In the genomic region with DNA sequence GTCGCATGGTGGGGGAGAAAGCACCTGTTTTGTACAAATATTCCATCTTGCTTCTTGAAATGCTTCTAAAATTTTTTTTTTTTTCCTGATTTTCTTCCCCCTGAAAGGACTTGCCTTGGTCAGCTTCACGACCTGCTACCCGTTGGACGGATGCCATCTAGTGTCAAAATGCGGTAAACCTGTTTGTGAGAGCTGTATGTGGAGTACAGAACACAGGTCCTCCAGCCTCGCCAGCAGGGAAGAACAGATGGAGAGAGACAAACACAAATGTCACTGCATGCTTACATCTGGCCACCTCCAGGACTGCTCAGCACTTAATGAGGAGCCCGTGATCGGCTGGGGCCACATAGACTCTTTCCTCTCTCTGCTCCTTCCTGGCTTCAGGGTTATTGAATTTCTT, we compare ENCODE assay signal across 10 mouse cellular contexts. TPM values are rescaled to one million over a fixed set of nuclear protein-coding genes. Genes with fewer than 3 reads are reported as not detected.
A peak's percentile ranks its signal among the peaks of the same experiment; 100 is the strongest.
DNase-seq lines count a peak whose midpoint lies in the region; ATAC-seq and TF ChIP-seq lines count a peak whose summit lies in the region.
"Had no signal": no experiment of that assay in that cellular context is flagged by ENCODE, and none has a peak within 500 bp of the region (broad histone marks: within the 10 kb centered on the region; RNA-seq: fewer than 3 reads in every experiment).

No protein-coding gene starts in this region.

- H3K4me3 ChIP-seq in liver, adult 2 months (ENCODE audit: insufficient read depth, low read depth, low read length) = no peak overlapping the region
- H3K4me3 ChIP-seq in liver, embryonic 12.5 days = no peak overlapping the region
- no peak overlapping the region for H3K4me3 ChIP-seq in hindbrain, embryonic 16.5 days (ENCODE audit: low read length)
- no peak overlapping the region for H3K4me3 ChIP-seq in limb, embryonic 10.5 days
- H3K4me3 ChIP-seq: erythroblast, embryonic 14.5 days; neural tube, embryonic 12.5 days had no signal

- no peaks in the 10 kb centered on the region for H3K36me3 ChIP-seq in liver, adult 2 months (ENCODE audit: control insufficient read depth, insufficient read depth, low read length)
- no peaks in the 10 kb centered on the region for H3K36me3 ChIP-seq in liver, embryonic 12.5 days
- no peaks in the 10 kb centered on the region for H3K36me3 ChIP-seq in hindbrain, embryonic 16.5 days (ENCODE audit: control insufficient read depth, insufficient read depth, low read length)
- no peaks in the 10 kb centered on the region for H3K36me3 ChIP-seq in limb, embryonic 10.5 days
- H3K36me3 ChIP-seq: neural tube, embryonic 12.5 days had no signal

- H3K79me2 ChIP-seq in liver, adult 2 months (ENCODE audit: control insufficient read depth, insufficient read depth, low read length) = no peaks in the 10 kb centered on the region

- peak; percentile 8 for DNase-seq in liver, adult 2 months (ENCODE audit: extremely low read depth, low read depth, low spot score)
- peak; percentile 51 for DNase-seq in adipocyte (ENCODE audit: low spot score)
- peak; percentile 56 to 62 for DNase-seq in cerebellum, postnatal 36 days
- peak; percentile 51 for DNase-seq in limb, embryonic 10.5 days (ENCODE audit: low spot score)
- DNase-seq in skeletal muscle tissue, adult 2 months (ENCODE audit: low read depth, low spot score) = peak; percentile 32
- no peak for DNase-seq in spleen, postnatal 10 days (ENCODE audit: low spot score in 2 of 2)

- H3K9ac ChIP-seq in liver, adult 2 months (ENCODE audit: low read depth, low read length) = no peak overlapping the region
- H3K9ac ChIP-seq in liver, embryonic 12.5 days = no peak overlapping the region
- no peak overlapping the region for H3K9ac ChIP-seq in hindbrain, embryonic 16.5 days (ENCODE audit: low read depth, low read length)
- H3K9ac ChIP-seq: neural tube, embryonic 12.5 days had no signal

- H3K27me3 ChIP-seq in liver, adult 2 months (ENCODE audit: control insufficient read depth, insufficient read depth, low read length) = no peaks in the 10 kb centered on the region
- H3K27me3 ChIP-seq in liver, embryonic 12.5 days (replicated peaks) = peaks cover 5% of the 10 kb centered on the region
- no peaks in the 10 kb centered on the region for H3K27me3 ChIP-seq in hindbrain, embryonic 16.5 days (replicated peaks; ENCODE audit: control insufficient read depth, insufficient read depth, low read length)
- 0 out of 2 replicates have a peak, but pooled peaks cover 4% of the 10 kb centered on the region for H3K27me3 ChIP-seq in limb, embryonic 10.5 days (ENCODE audit: low read depth, poor library complexity, severe bottlenecking)
- H3K27me3 ChIP-seq: neural tube, embryonic 12.5 days had no signal

- no peak overlapping the region for H3K27ac ChIP-seq in liver, adult 2 months (replicated peaks; ENCODE audit: insufficient read depth, low read depth, low read length)
- H3K27ac ChIP-seq in liver, embryonic 12.5 days = no peak overlapping the region
- H3K27ac ChIP-seq in hindbrain, embryonic 16.5 days (ENCODE audit: low read depth, low read length) = no peak overlapping the region
- no peak overlapping the region for H3K27ac ChIP-seq in limb, embryonic 10.5 days
- H3K27ac ChIP-seq: neural tube, embryonic 12.5 days had no signal

- no peak for TF ChIP-seq POLR2A in liver, adult 2 months (IDR thresholded peaks at IDR 0.05; ENCODE audit: extremely low read depth, insufficient read depth, low read length)

- H3K4me2 ChIP-seq in liver, embryonic 12.5 days = no peak overlapping the region
- no peak overlapping the region for H3K4me2 ChIP-seq in hindbrain, embryonic 16.5 days (ENCODE audit: low read length)
- H3K4me2 ChIP-seq: neural tube, embryonic 12.5 days had no signal

- no peaks in the 10 kb centered on the region for H3K9me3 ChIP-seq in liver, embryonic 12.5 days (replicated peaks)
- no peaks in the 10 kb centered on the region for H3K9me3 ChIP-seq in hindbrain, embryonic 16.5 days (ENCODE audit: control insufficient read depth, low read length)
- no peaks in the 10 kb centered on the region for H3K9me3 ChIP-seq in limb, embryonic 10.5 days (replicated peaks)
- H3K9me3 ChIP-seq: neural tube, embryonic 12.5 days had no signal

- ATAC-seq in liver, embryonic 12.5 days = no peak
- ATAC-seq in hindbrain, embryonic 16.5 days = peak; percentile 79

- no peaks in the 10 kb centered on the region for H3K4me1 ChIP-seq in liver, adult 2 months (ENCODE audit: control insufficient read depth, insufficient read depth, low read length)
- H3K4me1 ChIP-seq in liver, embryonic 12.5 days = no peaks in the 10 kb centered on the region
- no peaks in the 10 kb centered on the region for H3K4me1 ChIP-seq in hindbrain, embryonic 16.5 days (ENCODE audit: control insufficient read depth, insufficient read depth, low read depth, low read length)
- no peaks in the 10 kb centered on the region for H3K4me1 ChIP-seq in limb, embryonic 10.5 days
- H3K4me1 ChIP-seq: neural tube, embryonic 12.5 days had no signal

- WGBS in liver, adult 2 months = 25% methylated on average over 8 of the region's 8 CpGs
- 28% methylated on average over 8 of the region's 8 CpGs for WGBS in liver, embryonic 12.5 days (ENCODE audit: insufficient replicate concordance)
- WGBS in hindbrain, embryonic 16.5 days = 29% methylated on average over 8 of the region's 8 CpGs
- 35% methylated on average over 8 of the region's 8 CpGs for WGBS in limb, embryonic 10.5 days

- no peak for TF ChIP-seq CTCF in liver, adult 2 months (IDR thresholded peaks at IDR 0.05; ENCODE audit: low read depth, low read length)

RNA-seq across cellular contexts. Expression of gene Glp2r, which starts 1.6 kb away (rescaled TPM):
- under 0.01 TPM in 1 of 2 replicates, not detected in the other for total RNA-seq in liver, adult 2 months (2014; rRNA removed)
- not detected in 2 replicates for polyA plus RNA-seq in liver, adult 2 months (2012; rRNA removed)
- 0.17 and 0.18 TPM in 2 replicates for polyA plus RNA-seq in liver, embryonic 12.5 days (2016; fragmentation: Nextera tagmentation; extraction: Ambion mirVana)
- polyA plus RNA-seq in hindbrain, embryonic 16.5 days (2015; fragmentation: Nextera tagmentation; extraction: Ambion mirVana) = 0.02 and 0.05 TPM in 2 replicates
- polyA plus RNA-seq in limb, embryonic 10.5 days (2016; fragmentation: Nextera tagmentation; extraction: Ambion mirVana) = not detected in 2 replicates
- polyA plus RNA-seq: erythroblast, embryonic 14.5 days; neural tube, embryonic 12.5 days had no signal

RNA-seq across cellular contexts. Expression of gene Gsg1l2, which starts 1.8 kb away (rescaled TPM):
- total RNA-seq in liver, adult 2 months (2014; rRNA removed) = not detected in 2 replicates
- polyA plus RNA-seq in liver, adult 2 months (2012; rRNA removed) = not detected in 2 replicates
- not detected in 2 replicates for polyA plus RNA-seq in liver, embryonic 12.5 days (2016; fragmentation: Nextera tagmentation; extraction: Ambion mirVana)
- polyA plus RNA-seq in hindbrain, embryonic 16.5 days (2015; fragmentation: Nextera tagmentation; extraction: Ambion mirVana) = 0.22 and 0.26 TPM in 2 replicates
- not detected in 2 replicates for polyA plus RNA-seq in limb, embryonic 10.5 days (2016; fragmentation: Nextera tagmentation; extraction: Ambion mirVana)
- polyA plus RNA-seq: erythroblast, embryonic 14.5 days; neural tube, embryonic 12.5 days had no signal

RNA-seq across cellular contexts. Expression of gene Dhrs7c, which starts 25.4 kb away (rescaled TPM):
- total RNA-seq in liver, adult 2 months (2014; rRNA removed) = not detected in 2 replicates
- polyA plus RNA-seq in liver, adult 2 months (2012; rRNA removed) = not detected in 2 replicates
- not detected in 2 replicates for polyA plus RNA-seq in liver, embryonic 12.5 days (2016; fragmentation: Nextera tagmentation; extraction: Ambion mirVana)
- polyA plus RNA-seq in hindbrain, embryonic 16.5 days (2015; fragmentation: Nextera tagmentation; extraction: Ambion mirVana) = 0.82 TPM in 1 of 2 replicates, not detected in the other
- not detected in 2 replicates for polyA plus RNA-seq in limb, embryonic 10.5 days (2016; fragmentation: Nextera tagmentation; extraction: Ambion mirVana)
- polyA plus RNA-seq: erythroblast, embryonic 14.5 days had no signal

Comparison
In these comparisons a context has a peak if more than half of its experiments do, and no peak if none do; other contexts are left out.
1. DNase-seq: peak in liver, adult 2 months (single experiment), adipocyte (single experiment), cerebellum, postnatal 36 days (2 of 2), limb, embryonic 10.5 days (single experiment) and skeletal muscle tissue, adult 2 months (single experiment); none in spleen, postnatal 10 days (0 of 2).